Mouse (Mus musculus) forebrain, embryonic 15.5 days (tissue): ENCODE results near the gene Tnip2. TPM values are rescaled to one million over a fixed set of nuclear protein-coding genes. Genes with fewer than 3 reads are reported as not detected.

Source experiments
- ATAC-seq: fragments of 200-750 bp; cut with Nextera tagmentation; replicated peaks from 2 replicates; pipeline ENCODE4 v1.8.0; 2017; ENCODE audit warnings: mild to moderate bottlenecking, moderate TSS enrichment, moderate library complexity
- H3K27ac ChIP-seq: fragments of 300-500 bp; sonication (generic); replicated peaks from 2 replicates; pipeline ENCODE4 v1.5.1; 2015; ENCODE audit warnings: mild to moderate bottlenecking, inconsistent platforms
- H3K27me3 ChIP-seq: fragments of 300-500 bp; sonication (generic); 2 replicates; pipeline ENCODE4 v1.6.1; 2015; ENCODE audit warnings: inconsistent platforms
- H3K36me3 ChIP-seq: fragments of 300-500 bp; sonication (generic); 2 replicates; pipeline ENCODE4 v1.6.1; 2015; ENCODE audit warnings: mild to moderate bottlenecking, inconsistent platforms
- H3K4me1 ChIP-seq: fragments of 300-500 bp; sonication (generic); 2 replicates; pipeline ENCODE4 v1.6.1; 2015; ENCODE audit warnings: inconsistent platforms
- H3K4me2 ChIP-seq: fragments of 300-500 bp; sonication (generic); replicated peaks from 2 replicates; pipeline ENCODE4 v1.6.1; 2015; ENCODE audit warnings: mild to moderate bottlenecking, inconsistent platforms
- H3K4me3 ChIP-seq: fragments of 300-500 bp; sonication (generic); 2 replicates; pipeline ENCODE4 v1.5.1; 2015; ENCODE audit warnings: mild to moderate bottlenecking, inconsistent platforms
- H3K9ac ChIP-seq: fragments of 300-500 bp; sonication (generic); replicated peaks from 2 replicates; pipeline ENCODE4 v1.6.1; 2015; ENCODE audit warnings: mild to moderate bottlenecking, inconsistent platforms
- H3K9me3 ChIP-seq: fragments of 300-500 bp; sonication (generic); 2 replicates; pipeline ENCODE4 v1.6.1; 2016; ENCODE audit warnings: inconsistent platforms
- WGBS: fragments of 180-500 bp; shearing (Covaris S2); methylation state at CpG from one replicate; pipeline ENCODE4 v1.1.7; 2015; ENCODE audit warnings: mixed read lengths; 5-methylcytosine and 5-hydroxymethylcytosine counted together
- polyA plus RNA-seq: library from polyadenylated mRNA; unstranded; fragments of >200 nt; fragmentation: Nextera tagmentation; extraction: Ambion mirVana; gene quantifications from 2 replicates; pipeline ENCODE4 v1.2.1, GENCODE M21; 2015

Tnip2 gene
- polyA plus RNA-seq, 1 experiment from 2014 or later, result 6.4 TPM

DNA sequence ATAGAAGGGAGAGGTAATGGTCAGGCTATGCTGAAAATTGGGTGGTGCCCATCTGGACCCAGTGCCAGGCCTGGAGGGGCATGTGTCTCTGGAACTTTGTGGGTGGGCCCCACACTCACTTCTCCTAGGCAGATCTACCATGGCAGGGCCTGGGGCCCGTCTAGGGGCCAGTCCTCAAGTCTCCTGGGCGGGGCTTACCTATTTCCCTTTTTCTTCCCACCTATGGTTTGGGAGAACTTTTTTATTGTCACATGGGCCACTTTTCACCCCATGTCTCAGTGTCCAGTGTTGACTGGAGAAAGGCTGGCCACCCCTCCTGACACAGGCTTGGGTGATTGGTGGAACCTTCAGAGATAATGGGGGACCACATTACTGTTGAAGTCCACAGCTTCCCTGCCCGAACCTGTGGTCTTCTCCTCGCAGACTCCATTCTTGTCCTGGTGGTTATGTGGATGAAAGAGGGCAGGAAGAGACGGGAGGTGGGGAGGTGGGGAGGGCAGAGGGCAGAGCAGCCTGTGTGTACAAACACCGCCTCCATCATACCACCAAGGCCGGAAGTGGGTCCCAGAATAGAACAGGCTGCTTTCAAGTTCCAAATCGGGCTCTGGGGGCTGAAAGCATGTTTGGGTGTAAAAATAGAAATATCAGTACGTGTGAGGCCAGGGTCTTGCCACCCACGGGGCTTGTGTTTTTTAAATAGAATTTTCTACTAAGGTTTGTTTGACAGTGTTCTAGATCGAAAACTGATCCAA lies 6.8 kb upstream of the Tnip2 start:
- 76% methylated on average over 11 of the region's 11 CpGs for WGBS
- Histone ChIP-seq H3K9me3 (no peaks in the 10 kb centered on the region), H3K9ac (no peak overlapping the region), H3K27me3 (no peaks in the 10 kb centered on the region), H3K36me3 (no peaks in the 10 kb centered on the region), H3K4me2 (no peak overlapping the region), H3K4me3 (no peak overlapping the region), H3K27ac (no peak overlapping the region), H3K4me1 (no peaks in the 10 kb centered on the region)
- ATAC-seq, result no peak

DNA sequence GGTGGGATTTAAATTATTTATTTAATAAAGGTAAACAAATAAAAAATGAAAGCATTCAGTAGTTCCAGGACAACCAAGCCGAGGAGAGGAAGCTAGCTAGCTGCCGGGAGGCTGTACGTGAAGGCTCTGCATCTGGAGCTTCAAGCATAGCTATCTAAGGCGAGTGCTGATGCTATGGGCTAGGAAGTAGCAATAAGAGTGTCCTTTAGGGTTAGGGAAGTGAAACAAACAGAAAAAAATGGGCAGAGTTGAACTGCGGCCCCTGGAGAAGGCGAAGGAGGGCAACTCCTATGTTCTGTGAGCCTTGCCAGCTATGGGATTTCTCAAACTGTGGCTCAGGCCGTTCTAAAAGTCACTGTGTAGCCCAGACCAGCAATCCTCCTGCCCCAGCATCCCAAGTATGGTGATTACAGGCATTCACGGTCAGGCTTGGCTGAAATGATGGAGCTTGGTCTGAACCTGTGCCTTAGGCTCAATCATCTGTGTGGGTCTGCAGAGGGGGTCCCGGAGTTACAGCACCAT lies 5.7 kb upstream of the Tnip2 start:
- H3K27ac ChIP-seq, result no peak overlapping the region
- no peaks in the 10 kb centered on the region for H3K9me3 ChIP-seq
- H3K4me2 ChIP-seq, result no peak overlapping the region
- no peak overlapping the region for H3K4me3 ChIP-seq
- no peak for ATAC-seq
- H3K27me3 ChIP-seq, result no peaks in the 10 kb centered on the region
- 80% methylated on average over 9 of the region's 9 CpGs for WGBS
- H3K36me3 ChIP-seq, result no peaks in the 10 kb centered on the region
- H3K4me1 ChIP-seq, result no peaks in the 10 kb centered on the region
- no peak overlapping the region for H3K9ac ChIP-seq

DNA sequence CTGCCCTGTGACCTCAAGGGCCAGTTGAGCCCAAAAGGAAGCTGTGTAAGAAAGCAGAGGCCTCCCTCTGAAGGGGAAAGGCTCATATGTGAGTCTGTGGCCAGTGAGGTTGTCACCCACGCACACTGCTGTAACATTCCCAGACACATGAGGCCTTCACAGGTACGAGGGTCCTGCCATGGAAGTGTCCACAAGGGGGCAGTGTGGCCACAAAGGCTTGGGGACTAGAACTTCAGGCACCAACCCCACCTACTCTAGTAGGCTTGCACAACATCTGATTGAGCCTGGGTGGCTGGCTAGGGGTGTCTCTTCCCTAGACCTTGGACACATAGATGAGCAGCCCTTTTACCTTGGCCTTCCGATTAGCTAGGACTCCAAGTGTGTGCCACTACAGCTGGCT lies 4.1 kb upstream of the Tnip2 start:
- 21% methylated on average over 3 of the region's 3 CpGs for WGBS
- no peak for ATAC-seq
- peaks cover 9% of the 10 kb centered on the region for H3K4me1 ChIP-seq

DNA sequence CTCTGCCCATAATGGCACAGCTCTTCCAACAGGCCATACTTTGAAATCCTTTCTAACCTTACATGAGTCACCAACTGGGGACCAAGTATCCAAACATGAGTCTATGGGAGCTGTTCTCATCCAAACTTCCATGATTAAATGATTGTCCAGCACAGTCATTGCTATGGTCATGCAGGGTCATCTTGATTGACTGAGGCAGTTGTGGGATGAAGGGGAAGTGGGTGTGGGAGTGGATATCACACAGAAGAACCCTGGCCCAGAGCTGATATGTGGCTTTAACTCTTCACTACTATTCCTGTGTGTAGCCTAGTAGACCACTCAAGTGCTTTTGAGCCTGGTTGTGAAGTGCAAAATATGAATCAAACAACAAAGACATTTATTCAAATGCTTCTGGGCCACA lies 1.3 kb upstream of the Tnip2 start:
- Histone ChIP-seq H3K9me3 (no peaks in the 10 kb centered on the region), H3K4me1 (peaks cover 9% of the 10 kb centered on the region), H3K27ac (no peak overlapping the region), H3K27me3 (no peaks in the 10 kb centered on the region), H3K36me3 (no peaks in the 10 kb centered on the region), H3K4me3 (no peak overlapping the region), H3K9ac (no peak overlapping the region), H3K4me2 (no peak overlapping the region)
- ATAC-seq, result no peak

More for the DNA sequence above, 4.1 kb upstream of the Tnip2 start:
- Histone ChIP-seq H3K4me3 (no peak overlapping the region), H3K9ac (no peak overlapping the region), H3K36me3 (no peaks in the 10 kb centered on the region), H3K9me3 (no peaks in the 10 kb centered on the region), H3K27me3 (no peaks in the 10 kb centered on the region), H3K4me2 (no peak overlapping the region), H3K27ac (no peak overlapping the region)

DNA sequence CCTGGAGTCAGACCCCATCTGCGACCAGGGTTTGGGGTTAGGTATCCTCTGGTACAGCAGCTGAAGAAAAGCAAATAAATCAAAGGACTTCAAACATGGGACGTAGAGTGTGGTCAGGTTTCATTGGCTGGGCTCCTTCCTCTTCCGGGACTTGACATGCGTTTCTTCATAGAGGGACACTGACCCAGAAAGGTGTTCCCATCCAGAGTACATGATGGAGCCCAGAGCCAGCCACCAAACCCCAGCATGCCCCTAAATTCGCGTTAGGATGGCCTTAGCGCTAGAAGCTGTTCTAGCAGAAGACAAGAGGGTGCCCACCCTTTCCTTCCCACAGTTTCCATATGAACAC lies 401 bp upstream of the Tnip2 start:
- Histone ChIP-seq H3K9me3 (no peaks in the 10 kb centered on the region), H3K36me3 (no peaks in the 10 kb centered on the region), H3K4me2 (peak overlapping the region; percentile 75), H3K27me3 (no peaks in the 10 kb centered on the region), H3K4me1 (peaks cover 9% of the 10 kb centered on the region), H3K27ac (no peak overlapping the region), H3K9ac (no peak overlapping the region), H3K4me3 (peak overlapping the region; percentile 52)
- 22% methylated on average over 7 of the region's 7 CpGs for WGBS
- no peak for ATAC-seq

DNA sequence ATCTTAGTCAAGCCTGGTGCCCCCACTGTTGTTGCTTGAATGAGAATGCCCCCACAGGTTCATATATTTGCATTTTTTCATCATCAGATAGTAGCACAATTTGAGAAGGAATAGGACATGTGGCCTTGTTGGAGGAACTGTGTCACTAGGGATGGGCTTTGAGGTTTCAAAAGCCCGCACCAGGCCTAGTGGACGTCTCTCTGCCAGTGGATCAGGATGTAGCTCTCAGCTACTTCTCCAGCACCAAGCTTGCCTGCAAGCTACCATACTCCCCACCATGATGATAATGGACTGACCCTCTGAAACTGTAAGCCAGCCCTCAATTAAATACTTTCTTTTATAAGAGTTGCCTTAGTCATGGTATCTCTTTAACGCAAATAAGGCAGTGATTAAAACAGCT lies 1.3 kb downstream of the Tnip2 start:
- Histone ChIP-seq H3K9ac (no peak overlapping the region), H3K9me3 (no peaks in the 10 kb centered on the region), H3K4me2 (no peak overlapping the region), H3K4me1 (peaks cover 9% of the 10 kb centered on the region), H3K27me3 (no peaks in the 10 kb centered on the region), H3K4me3 (no peak overlapping the region), H3K27ac (no peak overlapping the region), H3K36me3 (no peaks in the 10 kb centered on the region)
- ATAC-seq, result no peak
- 90% methylated on average over 3 of the region's 3 CpGs for WGBS

DNA sequence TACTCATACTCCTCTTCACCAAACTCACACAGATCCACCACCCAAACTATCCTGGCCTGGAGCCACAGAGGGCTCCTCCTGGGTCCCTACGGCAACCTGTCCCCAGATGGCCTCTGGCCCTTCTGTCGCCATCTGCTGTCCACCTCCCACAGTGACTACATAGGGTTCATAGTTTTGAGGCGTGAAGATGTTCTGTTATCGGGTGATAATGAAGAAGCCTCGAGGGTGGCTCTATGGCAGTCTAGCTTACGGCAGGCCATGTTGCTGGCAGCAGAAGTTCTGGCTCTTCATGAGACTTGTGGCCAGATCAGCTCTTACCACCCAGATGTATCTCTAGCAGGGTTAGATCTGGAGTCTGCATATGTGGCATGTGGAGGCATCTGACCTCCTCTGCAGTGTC lies 11.0 kb downstream of the Tnip2 start:
- H3K36me3 ChIP-seq, result no peaks in the 10 kb centered on the region
- 77% methylated on average over 6 of the region's 6 CpGs for WGBS
- no peaks in the 10 kb centered on the region for H3K4me1 ChIP-seq
- H3K4me2 ChIP-seq, result no peak overlapping the region
- H3K4me3 ChIP-seq, result no peak overlapping the region
- H3K9ac ChIP-seq, result no peak overlapping the region
- no peak for ATAC-seq
- H3K27me3 ChIP-seq, result no peaks in the 10 kb centered on the region
- H3K27ac ChIP-seq, result no peak overlapping the region
- no peaks in the 10 kb centered on the region for H3K9me3 ChIP-seq

DNA sequence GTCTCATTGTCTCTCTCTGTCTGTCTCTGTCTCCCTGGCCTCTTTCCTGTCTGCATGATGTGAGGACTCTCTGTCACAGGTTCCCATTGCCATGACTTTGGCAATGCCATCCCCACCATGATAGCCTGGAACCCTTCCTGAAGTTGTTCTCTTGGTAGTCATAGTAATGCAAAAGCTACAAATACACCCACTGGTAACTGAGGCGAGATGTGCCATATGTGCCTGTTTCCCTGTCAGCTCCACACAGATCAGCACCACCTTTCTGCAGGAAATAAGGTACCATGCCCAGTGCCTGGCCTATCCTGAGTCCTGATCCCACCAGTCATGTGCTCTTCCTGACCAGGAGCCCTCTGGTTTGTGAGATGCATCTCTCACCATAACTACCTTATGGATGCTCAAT lies 11.4 kb downstream of the Tnip2 start:
- H3K4me3 ChIP-seq, result no peak overlapping the region
- WGBS, result 83% methylated on average over 1 of the region's 1 CpGs
- no peaks in the 10 kb centered on the region for H3K4me1 ChIP-seq
- no peaks in the 10 kb centered on the region for H3K36me3 ChIP-seq
- no peaks in the 10 kb centered on the region for H3K27me3 ChIP-seq
- no peak overlapping the region for H3K4me2 ChIP-seq
- H3K9ac ChIP-seq, result no peak overlapping the region
- H3K9me3 ChIP-seq, result no peaks in the 10 kb centered on the region
- no peak overlapping the region for H3K27ac ChIP-seq
- no peak for ATAC-seq

DNA sequence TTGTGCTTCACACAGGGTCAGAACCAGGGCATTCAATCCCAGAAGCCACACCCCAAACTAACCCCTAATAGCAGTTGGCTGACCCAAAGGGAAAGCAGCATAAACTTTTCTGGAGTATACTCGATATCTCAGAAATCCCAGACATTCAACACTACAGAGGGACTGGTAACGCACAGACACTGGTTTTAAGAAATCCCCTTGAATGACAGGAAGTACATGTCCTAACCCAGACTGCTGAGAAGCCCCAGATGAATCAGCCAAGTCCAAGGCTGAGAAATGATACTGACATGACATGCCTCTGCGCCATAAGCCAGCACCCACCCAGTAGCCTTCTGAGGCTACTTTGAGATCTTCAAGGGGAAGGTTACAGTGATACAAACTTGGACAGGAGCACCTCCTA lies 12.2 kb downstream of the Tnip2 start:
- H3K9me3 ChIP-seq, result no peaks in the 10 kb centered on the region
- H3K9ac ChIP-seq, result no peak overlapping the region
- no peak overlapping the region for H3K27ac ChIP-seq
- ATAC-seq, result no peak
- H3K27me3 ChIP-seq, result no peaks in the 10 kb centered on the region
- H3K36me3 ChIP-seq, result no peaks in the 10 kb centered on the region
- no peak overlapping the region for H3K4me3 ChIP-seq
- WGBS, result 92% methylated on average over 3 of the region's 3 CpGs
- H3K4me2 ChIP-seq, result no peak overlapping the region
- no peaks in the 10 kb centered on the region for H3K4me1 ChIP-seq

DNA sequence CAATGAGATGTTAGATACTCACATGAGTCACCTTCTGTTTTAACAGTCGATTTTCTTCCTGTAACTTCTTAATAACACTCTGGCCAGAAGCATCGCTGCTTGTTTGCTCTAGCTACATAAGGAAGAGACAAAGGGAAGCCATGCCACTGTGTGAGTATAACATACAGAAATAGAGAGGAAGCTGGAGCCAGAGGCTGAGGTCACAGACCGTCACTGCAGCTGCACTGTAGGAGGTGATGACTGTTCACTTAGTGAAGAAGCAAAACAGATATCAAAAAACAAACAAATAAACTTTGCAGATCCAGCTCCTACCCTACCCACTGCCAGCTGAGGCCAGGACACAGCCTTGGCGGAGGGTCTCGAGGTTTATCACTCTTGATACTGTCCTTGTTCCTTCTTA lies 12.9 kb downstream of the Tnip2 start:
- Histone ChIP-seq H3K36me3 (no peaks in the 10 kb centered on the region), H3K4me1 (no peaks in the 10 kb centered on the region), H3K27me3 (no peaks in the 10 kb centered on the region), H3K4me3 (no peak overlapping the region), H3K27ac (no peak overlapping the region), H3K4me2 (no peak overlapping the region), H3K9me3 (no peaks in the 10 kb centered on the region), H3K9ac (no peak overlapping the region)
- ATAC-seq, result no peak
- 86% methylated on average over 5 of the region's 5 CpGs for WGBS

DNA sequence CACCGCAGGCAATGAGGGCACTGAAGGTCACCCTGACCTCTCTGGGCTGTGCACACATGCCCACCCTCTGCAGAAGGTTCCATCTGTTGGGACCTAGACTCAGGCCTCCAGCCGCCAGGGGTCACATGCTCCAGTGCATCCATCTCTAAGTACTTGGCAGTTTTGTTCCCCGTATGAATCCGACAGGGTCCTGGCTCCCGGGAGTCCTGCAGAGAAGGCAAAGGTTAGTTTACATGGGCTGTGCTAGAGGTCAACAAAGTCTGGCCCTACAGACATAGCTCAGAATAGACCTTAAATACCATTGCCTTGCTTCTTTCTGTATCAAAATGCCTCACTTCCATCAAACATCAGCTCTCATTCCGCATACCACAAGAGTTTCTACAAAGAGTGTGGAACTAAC lies 17.0 kb downstream of the Tnip2 start:
- Histone ChIP-seq H3K27me3 (no peaks in the 10 kb centered on the region), H3K4me2 (no peak overlapping the region), H3K4me3 (no peak overlapping the region), H3K27ac (no peak overlapping the region), H3K4me1 (no peaks in the 10 kb centered on the region), H3K36me3 (no peaks in the 10 kb centered on the region), H3K9me3 (no peaks in the 10 kb centered on the region), H3K9ac (no peak overlapping the region)
- ATAC-seq, result no peak
- 90% methylated on average over 6 of the region's 6 CpGs for WGBS

DNA sequence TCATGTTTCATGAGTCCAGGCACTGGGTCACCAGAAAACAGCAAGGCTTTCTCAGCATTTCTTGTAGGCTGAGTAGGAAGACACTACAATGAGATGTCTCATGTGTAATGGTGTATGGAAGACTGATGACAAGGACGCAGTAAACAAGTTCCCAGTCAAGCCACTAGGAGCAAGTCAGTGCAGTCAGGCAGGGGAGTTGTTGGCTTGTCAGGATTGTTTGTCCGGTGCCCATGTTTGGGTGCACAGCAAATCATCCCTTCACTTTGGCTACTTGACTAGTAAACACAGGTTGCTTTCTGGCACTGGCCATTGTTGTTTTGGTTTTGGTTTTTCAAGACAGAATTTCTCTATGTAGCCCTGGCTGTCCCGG lies 24.4 kb downstream of the Tnip2 start:
- peaks cover 6% of the 10 kb centered on the region; the same call in 1 of the 2 replicates for H3K4me1 ChIP-seq
- no peak overlapping the region for H3K4me2 ChIP-seq
- H3K9ac ChIP-seq, result no peak overlapping the region
- WGBS, result 95% methylated on average over 3 of the region's 3 CpGs
- H3K9me3 ChIP-seq, result no peaks in the 10 kb centered on the region
- no peaks in the 10 kb centered on the region for H3K27me3 ChIP-seq
- H3K36me3 ChIP-seq, result peaks cover 28% of the 10 kb centered on the region
- H3K27ac ChIP-seq, result peak overlapping the region; percentile 29; the same call in 1 of the 2 replicates
- no peak overlapping the region for H3K4me3 ChIP-seq
- no peak for ATAC-seq
